Mouse (Mus musculus) limb, embryonic 12.5 days (tissue): ENCODE measurements around the gene Hadha. TPM values are rescaled to one million over a fixed set of nuclear protein-coding genes. Genes with fewer than 3 reads are reported as not detected.

Experiments used
- ATAC-seq: fragments of 200-750 bp; cut with Nextera tagmentation; 2 replicates; pipeline ENCODE4 v1.8.0; 2017; ENCODE audit warnings: low read depth, moderate TSS enrichment; ENCODE audit not compliant: insufficient number of reproducible peaks, insufficient read depth, low FRiP score, low TSS enrichment
- H3K27ac ChIP-seq: fragments of 300-500 bp; sonication (generic); 2 replicates; pipeline ENCODE4 v1.5.1; 2016; ENCODE audit warnings: mild to moderate bottlenecking, moderate library complexity
- H3K27me3 ChIP-seq: fragments of 300-500 bp; sonication (generic); 2 replicates; pipeline ENCODE4 v1.6.1; 2016; ENCODE audit warnings: mild to moderate bottlenecking, moderate library complexity
- H3K36me3 ChIP-seq: fragments of 300-500 bp; sonication (generic); 2 replicates; pipeline ENCODE4 v1.6.1; 2016; ENCODE audit warnings: mild to moderate bottlenecking, moderate library complexity
- H3K4me1 ChIP-seq: fragments of 300-500 bp; sonication (generic); replicated peaks from 2 replicates; pipeline ENCODE4 v1.6.1; 2016
- H3K4me2 ChIP-seq: fragments of 300-500 bp; sonication (generic); 2 replicates; pipeline ENCODE4 v1.6.1; 2016; ENCODE audit warnings: mild to moderate bottlenecking, moderate library complexity
- H3K4me3 ChIP-seq: fragments of 300-500 bp; sonication (generic); replicated peaks from 2 replicates; pipeline ENCODE4 v1.5.1; 2016; ENCODE audit warnings: mild to moderate bottlenecking
- H3K9ac ChIP-seq: fragments of 300-500 bp; sonication (generic); replicated peaks from 2 replicates; pipeline ENCODE4 v1.6.1; 2016; ENCODE audit warnings: mild to moderate bottlenecking, moderate library complexity
- H3K9me3 ChIP-seq: fragments of 300-500 bp; sonication (generic); 2 replicates; pipeline ENCODE4 v1.6.1; 2016; ENCODE audit warnings: mild to moderate bottlenecking, moderate library complexity
- WGBS: fragments of 180-500 bp; shearing (Covaris S2); methylation state at CpG from one replicate; pipeline ENCODE4 v1.1.7; 2016; 5-methylcytosine and 5-hydroxymethylcytosine counted together
- polyA plus RNA-seq: library from polyadenylated mRNA; unstranded; fragments of >200 nt; fragmentation: Nextera tagmentation; extraction: Ambion mirVana; gene quantifications from 2 replicates; pipeline ENCODE4 v1.2.1, GENCODE M21; 2016

The Hadha gene
- polyA plus RNA-seq, 1 experiment from 2014 or later, result 119 TPM

GRCm38 (mm10) chr5:30153222-30153621, 1.7 kb downstream of the Hadha start:
- H3K4me3 ChIP-seq, result no peak overlapping the region
- H3K36me3 ChIP-seq, result peaks cover 7% of the 10 kb centered on the region; the same call in 1 of the 2 replicates
- H3K27me3 ChIP-seq, result no peaks in the 10 kb centered on the region
- ATAC-seq, result no peak
- peaks cover 15% of the 10 kb centered on the region for H3K4me1 ChIP-seq
- no peak overlapping the region for H3K4me2 ChIP-seq
- H3K27ac ChIP-seq, result no peak overlapping the region
- H3K9me3 ChIP-seq, result no peaks in the 10 kb centered on the region
- no peak overlapping the region for H3K9ac ChIP-seq
- WGBS, result 80% methylated on average over 2 of the region's 2 CpGs

GRCm38 (mm10) chr5:30152413-30152812, 2.5 kb downstream of the Hadha start:
- Histone ChIP-seq H3K4me1 (peaks cover 15% of the 10 kb centered on the region), H3K4me2 (no peak overlapping the region), H3K27me3 (no peaks in the 10 kb centered on the region), H3K9me3 (no peaks in the 10 kb centered on the region), H3K36me3 (peaks cover 9% of the 10 kb centered on the region; the same call in 1 of the 2 replicates), H3K4me3 (no peak overlapping the region), H3K27ac (no peak overlapping the region), H3K9ac (no peak overlapping the region)
- no peak for ATAC-seq
- WGBS, result 75% methylated on average over 1 of the region's 1 CpGs

- H3K36me3 ChIP-seq, result peaks cover 12% of the 10 kb centered on the region
- no peak overlapping the region for H3K4me2 ChIP-seq
- peaks cover 15% of the 10 kb centered on the region for H3K4me1 ChIP-seq
- H3K27me3 ChIP-seq, result no peaks in the 10 kb centered on the region
- ATAC-seq, result no peak
- no peak overlapping the region for H3K4me3 ChIP-seq
- no peak overlapping the region for H3K27ac ChIP-seq
- no peaks in the 10 kb centered on the region for H3K9me3 ChIP-seq
- H3K9ac ChIP-seq, result no peak overlapping the region
- WGBS, result 66% methylated on average over 4 of the region's 4 CpGs
Measured at GRCm38 (mm10) chr5:30152007-30152406, 3.0 kb downstream of the Hadha start.

GRCm38 (mm10) chr5:30148133-30148920, 6.6 kb downstream of the Hadha start:
- no peaks in the 10 kb centered on the region for H3K27me3 ChIP-seq
- no peak overlapping the region for H3K9ac ChIP-seq
- 0 out of 2 replicates have a peak, but pooled peaks cover 4% of the 10 kb centered on the region for H3K4me1 ChIP-seq
- H3K27ac ChIP-seq, result no peak overlapping the region
- H3K9me3 ChIP-seq, result no peaks in the 10 kb centered on the region
- H3K4me2 ChIP-seq, result no peak overlapping the region
- ATAC-seq, result no peak
- peaks cover 46% of the 10 kb centered on the region for H3K36me3 ChIP-seq
- H3K4me3 ChIP-seq, result no peak overlapping the region
- WGBS, result 86% methylated on average over 5 of the region's 5 CpGs

- ATAC-seq, result no peak
- H3K4me1 ChIP-seq, result no peaks in the 10 kb centered on the region
- WGBS, result 95% methylated on average over 6 of the region's 6 CpGs
- H3K9me3 ChIP-seq, result no peaks in the 10 kb centered on the region
- peaks cover 63% of the 10 kb centered on the region for H3K36me3 ChIP-seq
- H3K4me2 ChIP-seq, result no peak overlapping the region
- H3K9ac ChIP-seq, result no peak overlapping the region
- H3K4me3 ChIP-seq, result no peak overlapping the region
- H3K27me3 ChIP-seq, result no peaks in the 10 kb centered on the region
- no peak overlapping the region for H3K27ac ChIP-seq
Measured at GRCm38 (mm10) chr5:30146526-30146925, 8.4 kb downstream of the Hadha start.

- no peak overlapping the region for H3K4me2 ChIP-seq
- no peaks in the 10 kb centered on the region for H3K9me3 ChIP-seq
- H3K27me3 ChIP-seq, result no peaks in the 10 kb centered on the region
- no peak overlapping the region for H3K4me3 ChIP-seq
- H3K9ac ChIP-seq, result no peak overlapping the region
- ATAC-seq, result no peak
- H3K27ac ChIP-seq, result no peak overlapping the region
- WGBS, result 92% methylated on average over 4 of the region's 4 CpGs
- H3K4me1 ChIP-seq, result no peaks in the 10 kb centered on the region
- peaks cover 89% of the 10 kb centered on the region for H3K36me3 ChIP-seq
Measured at GRCm38 (mm10) chr5:30138193-30138592, 16.8 kb downstream of the Hadha start.

- WGBS, result 88% methylated on average over 9 of the region's 9 CpGs
- Histone ChIP-seq H3K4me1 (no peaks in the 10 kb centered on the region), H3K4me2 (no peak overlapping the region), H3K27me3 (no peaks in the 10 kb centered on the region), H3K4me3 (no peak overlapping the region), H3K27ac (no peak overlapping the region), H3K9me3 (no peaks in the 10 kb centered on the region), H3K36me3 (peaks cover 89% of the 10 kb centered on the region), H3K9ac (no peak overlapping the region)
- no peak for ATAC-seq
Measured at GRCm38 (mm10) chr5:30137271-30137670, 17.7 kb downstream of the Hadha start.

- Histone ChIP-seq H3K9ac (no peak overlapping the region), H3K36me3 (peaks cover 88% of the 10 kb centered on the region), H3K27ac (no peak overlapping the region), H3K4me3 (no peak overlapping the region), H3K4me1 (no peaks in the 10 kb centered on the region), H3K4me2 (no peak overlapping the region), H3K27me3 (no peaks in the 10 kb centered on the region), H3K9me3 (no peaks in the 10 kb centered on the region)
- 93% methylated on average over 11 of the region's 11 CpGs for WGBS
- no peak for ATAC-seq
Measured at GRCm38 (mm10) chr5:30135711-30136231, 19.2 kb downstream of the Hadha start.

- 95% methylated on average over 2 of the region's 2 CpGs for WGBS
- Histone ChIP-seq H3K9me3 (no peaks in the 10 kb centered on the region), H3K9ac (no peak overlapping the region), H3K4me1 (no peaks in the 10 kb centered on the region), H3K4me2 (no peak overlapping the region), H3K4me3 (no peak overlapping the region), H3K27ac (no peak overlapping the region), H3K36me3 (peaks cover 89% of the 10 kb centered on the region), H3K27me3 (no peaks in the 10 kb centered on the region)
- ATAC-seq, result no peak
Measured at GRCm38 (mm10) chr5:30132173-30132572, 22.8 kb downstream of the Hadha start.

GRCm38 (mm10) chr5:30131246-30131645, 23.7 kb downstream of the Hadha start:
- H3K36me3 ChIP-seq, result peaks cover 93% of the 10 kb centered on the region
- no peak overlapping the region for H3K4me2 ChIP-seq
- H3K27me3 ChIP-seq, result no peaks in the 10 kb centered on the region
- no peak for ATAC-seq
- 96% methylated on average over 4 of the region's 4 CpGs for WGBS
- H3K27ac ChIP-seq, result no peak overlapping the region
- no peak overlapping the region for H3K4me3 ChIP-seq
- H3K9ac ChIP-seq, result no peak overlapping the region
- no peaks in the 10 kb centered on the region for H3K9me3 ChIP-seq
- no peaks in the 10 kb centered on the region for H3K4me1 ChIP-seq

GRCm38 (mm10) chr5:30128680-30129079, 26.3 kb downstream of the Hadha start:
- WGBS, result 91% methylated on average over 6 of the region's 6 CpGs
- Histone ChIP-seq H3K4me1 (no peaks in the 10 kb centered on the region), H3K4me3 (no peak overlapping the region), H3K27ac (no peak overlapping the region), H3K9ac (no peak overlapping the region), H3K36me3 (peaks cover 93% of the 10 kb centered on the region), H3K27me3 (no peaks in the 10 kb centered on the region), H3K4me2 (no peak overlapping the region), H3K9me3 (no peaks in the 10 kb centered on the region)
- no peak for ATAC-seq
